Mouse (Mus musculus) CD4-positive, CD25-positive, alpha-beta regulatory T cell, adult 4 months (primary cell): ENCODE measurements around the gene Osgep. TPM values are rescaled to one million over a fixed set of nuclear protein-coding genes. Genes with fewer than 3 reads are reported as not detected.
"Not testable (repeated sequence)": the region's sequence is repeated elsewhere in the genome, so short reads cannot be mapped to it uniquely, and the experiment has no call there.

Experiments used
- ATAC-seq: one replicate; pipeline ENCODE4 v1.8.0; 2017
- polyA plus RNA-seq, 2 experiments: library from polyadenylated mRNA; unstranded; fragments of 100-300 nt; shearing (Covaris generic); gene quantifications; one replicate each; pipeline ENCODE4 v1.2.1; 2017

The Osgep gene
- polyA plus RNA-seq, 2 experiments from 2014 or later, result 85.3 to 100 TPM

DNA sequence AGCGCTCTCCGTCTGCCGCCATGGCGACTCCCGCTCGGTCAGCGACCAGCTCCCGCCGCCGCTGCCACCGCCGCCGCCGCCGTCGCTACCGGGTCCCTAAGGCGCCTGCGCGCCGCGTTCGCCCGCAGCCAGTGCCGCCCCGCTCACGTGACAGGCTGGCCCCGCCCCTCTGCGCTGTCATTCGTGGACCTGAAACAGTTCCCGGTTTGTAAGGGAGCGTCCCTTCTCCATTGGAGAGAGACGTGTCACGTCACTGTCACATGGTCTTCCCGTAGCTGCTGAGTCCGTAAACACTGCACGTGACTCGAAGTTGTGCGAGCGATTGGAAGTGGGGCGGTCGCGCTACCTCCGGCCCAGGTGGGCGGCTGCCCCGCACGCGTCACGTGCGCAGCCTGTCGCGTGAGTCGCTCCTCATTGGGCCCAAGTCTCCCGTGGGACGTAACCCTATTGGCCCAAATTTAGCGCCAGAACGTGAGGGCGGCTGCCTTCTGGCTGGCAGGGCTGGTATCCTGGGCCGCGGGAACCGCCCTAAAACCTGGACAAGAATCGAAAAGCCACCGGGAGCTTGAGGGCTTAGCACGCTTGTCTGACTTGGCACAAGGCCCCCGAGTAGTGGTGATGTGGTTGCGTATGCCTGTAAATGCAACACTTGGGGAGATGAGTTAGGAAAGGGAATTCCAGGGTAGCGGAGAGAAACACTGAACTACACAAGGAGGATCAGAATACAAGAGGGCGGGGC lies 6.2 kb upstream of the Osgep start, which contains the start of the genes Pip4p1 and Pnp:
Gene Pip4p1 (minus strand): TSS at position 103 of the 739 bp plus-strand sequence.
Gene Pnp (plus strand): TSS at position 329 of the 739 bp plus-strand sequence.
- peak; percentile 93 for ATAC-seq

DNA sequence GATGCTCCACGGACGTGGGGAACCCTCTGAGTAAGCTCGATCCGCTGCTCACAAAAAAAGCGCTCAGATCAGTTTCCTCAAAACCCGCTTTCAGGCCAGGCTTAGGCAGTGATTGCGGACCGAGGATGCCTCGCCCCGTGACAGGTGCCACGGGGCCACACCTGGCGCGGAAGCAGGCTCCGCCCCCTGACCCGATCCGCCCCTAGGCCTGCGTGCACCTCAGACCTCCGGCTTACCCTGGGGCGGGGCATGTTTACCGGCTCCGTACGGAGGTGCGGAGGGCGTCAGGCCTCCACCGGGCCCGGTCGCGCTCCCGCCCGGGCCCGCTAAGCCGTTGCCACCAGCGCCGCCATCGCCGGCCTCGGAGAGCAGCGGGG lies 5.7 kb upstream of the Osgep start:
- ATAC-seq, result peak; percentile 28

DNA sequence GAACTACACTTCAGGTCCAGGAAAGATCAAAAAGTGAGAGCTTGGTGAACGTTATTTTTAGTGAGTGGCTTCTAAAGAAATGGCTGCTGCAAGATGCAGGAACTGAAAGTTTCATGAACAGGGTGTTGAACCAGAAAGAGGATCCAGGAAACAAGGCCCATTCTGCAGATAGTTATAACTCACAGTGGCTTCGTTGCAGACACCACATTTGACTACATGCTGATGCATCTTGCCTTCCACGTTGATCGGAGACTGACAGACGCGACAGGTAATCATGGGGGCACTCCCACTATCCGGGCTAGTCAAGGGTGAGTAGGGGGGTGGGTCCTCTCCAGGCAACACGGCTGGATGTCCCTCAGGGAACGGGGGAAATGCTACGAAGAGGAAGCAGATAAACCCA lies 5.3 kb upstream of the Osgep start:
- no peak for ATAC-seq

- ATAC-seq, result no peak
Measured at GRCm38 (mm10) chr14:50927366-50927765, 2.7 kb upstream of the Osgep start.

GRCm38 (mm10) chr14:50925111-50925920 lies 623 bp upstream of the Osgep start:
- peak; percentile 24 for ATAC-seq

- ATAC-seq, result not testable (repeated sequence)
Measured at GRCm38 (mm10) chr14:50923437-50923836, 1.3 kb downstream of the Osgep start.

DNA sequence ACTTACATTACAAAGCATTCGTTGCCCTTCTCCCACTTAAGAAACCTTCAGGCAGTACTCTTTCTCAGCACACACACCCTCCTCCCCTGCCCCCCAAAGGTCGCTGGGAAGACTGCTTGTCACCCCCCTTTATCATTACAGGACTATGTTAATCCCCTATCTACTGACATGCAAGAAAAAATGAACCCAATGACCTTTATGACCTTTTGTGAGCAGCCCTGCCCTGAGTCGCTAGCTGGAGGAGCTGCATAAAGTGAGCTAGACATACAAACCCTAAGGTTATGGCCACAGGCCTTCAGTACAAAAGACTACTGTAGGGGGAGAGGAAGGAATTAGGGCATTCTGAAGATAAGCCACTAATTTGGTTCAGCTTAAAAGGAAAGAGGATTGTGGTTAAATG lies 13.3 kb downstream of the Osgep start:
- no peak for ATAC-seq

DNA sequence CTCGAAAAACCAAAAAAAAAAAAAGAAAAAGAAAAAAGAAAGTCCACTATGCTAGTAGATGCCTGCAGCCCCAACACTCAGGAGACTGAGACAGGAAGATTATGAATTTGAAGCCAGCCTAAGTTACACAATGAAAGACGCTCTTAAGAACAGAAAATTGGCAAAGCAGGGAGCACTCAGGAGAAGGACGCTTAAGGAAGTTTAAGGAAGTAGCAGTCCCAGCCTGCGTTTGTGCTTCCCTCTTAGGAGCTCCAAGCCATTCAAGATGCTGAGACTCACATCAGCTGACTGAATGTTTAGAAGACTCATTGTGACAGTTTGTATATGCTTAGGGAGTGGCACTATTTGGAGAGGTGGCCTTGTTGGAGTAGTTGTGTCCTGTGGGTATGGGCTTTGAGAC lies 16.6 kb downstream of the Osgep start:
- no peak for ATAC-seq

GRCm38 (mm10) chr14:50905327-50905726 lies 19.4 kb downstream of the Osgep start:
- not testable (repeated sequence) for ATAC-seq

- no peak for ATAC-seq
Measured at GRCm38 (mm10) chr14:50904828-50905129, 19.9 kb downstream of the Osgep start.

GRCm38 (mm10) chr14:50903973-50904827 lies 20.5 kb downstream of the Osgep start:
- no peak for ATAC-seq

DNA sequence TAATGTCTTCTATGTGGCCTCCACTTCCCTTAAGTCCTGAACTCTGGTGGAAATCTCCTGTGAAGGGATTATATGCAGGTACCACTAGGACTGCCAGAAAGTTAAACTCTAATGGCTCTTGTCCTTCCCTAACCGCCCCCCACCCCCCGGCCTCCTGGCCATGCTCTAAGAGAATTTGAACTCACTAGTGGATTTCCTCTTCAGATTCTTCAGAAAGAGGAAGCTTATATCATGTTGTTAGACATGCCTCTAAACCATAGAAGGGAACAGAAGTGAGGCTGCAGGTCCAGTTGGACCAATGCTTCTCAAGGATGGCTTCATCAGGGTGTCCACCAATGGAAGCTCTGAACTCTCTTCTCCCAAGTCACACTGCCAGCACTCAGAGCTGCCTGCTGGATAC lies 26.7 kb downstream of the Osgep start:
- not testable (repeated sequence) for ATAC-seq

GRCm38 (mm10) chr14:50897374-50897765 lies 27.3 kb downstream of the Osgep start, which contains the start of gene Klhl33:
Klhl33 (minus strand) TSS chr14:50897507.
- ATAC-seq, result no peak

DNA sequence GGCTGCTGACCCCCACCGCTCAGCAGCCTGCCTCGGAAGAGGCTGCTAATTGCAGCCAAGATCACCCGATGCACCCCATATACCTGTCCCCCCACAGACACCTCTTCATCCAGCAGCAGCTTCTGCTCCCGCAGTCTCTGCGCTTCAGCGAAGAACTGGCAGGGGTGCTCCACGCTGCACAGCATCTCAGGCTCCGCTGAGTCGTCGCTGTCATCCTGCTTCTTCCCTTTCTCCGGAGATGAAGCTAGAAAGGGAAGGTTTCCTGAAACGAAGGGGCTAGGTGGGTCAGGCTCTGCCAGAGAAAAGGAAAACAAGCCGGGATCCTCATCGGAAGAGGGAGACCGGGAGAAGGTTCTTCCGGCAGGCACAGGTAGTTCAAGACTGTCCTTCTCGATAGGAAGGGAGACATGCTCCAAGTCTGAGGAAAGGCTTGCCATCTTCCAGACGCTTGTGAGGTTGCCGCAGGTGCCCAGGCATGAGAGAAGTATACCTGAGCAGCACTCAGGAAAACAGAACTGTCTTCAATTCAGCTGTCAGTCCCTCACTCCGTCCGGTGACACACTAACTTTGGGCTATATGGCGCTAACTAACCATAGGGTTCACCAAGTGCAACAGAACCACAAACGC lies 27.8 kb downstream of the Osgep start:
- no peak for ATAC-seq

GRCm38 (mm10) chr14:50895985-50896746 lies 28.5 kb downstream of the Osgep start:
- no peak for ATAC-seq

DNA sequence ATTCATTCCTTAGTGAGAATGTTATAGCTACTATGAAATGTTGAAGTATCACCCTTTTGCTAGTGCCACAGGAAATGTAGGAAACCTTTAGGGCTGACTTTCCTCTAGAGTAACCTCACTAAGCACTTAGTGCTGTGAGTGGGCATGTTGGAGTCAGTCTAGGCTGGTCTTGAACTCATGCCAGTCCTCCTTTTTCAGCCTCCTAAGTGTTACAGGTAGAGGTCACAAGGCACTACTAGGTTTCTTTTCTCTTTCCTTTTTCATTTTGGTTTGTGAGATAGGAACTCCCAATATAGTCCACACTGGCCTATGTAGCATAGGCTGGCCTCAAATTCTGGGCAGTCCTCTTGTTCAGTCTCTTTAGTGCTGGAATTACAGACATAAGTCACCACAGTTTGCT lies 29.3 kb downstream of the Osgep start:
- ATAC-seq, result no peak

- no peak for ATAC-seq
Measured at GRCm38 (mm10) chr14:50892541-50893459, 31.9 kb downstream of the Osgep start.

- no peak for ATAC-seq
Measured at GRCm38 (mm10) chr14:50892091-50892490, 32.6 kb downstream of the Osgep start.

- ATAC-seq, result no peak
Measured at GRCm38 (mm10) chr14:50891621-50892020, 33.1 kb downstream of the Osgep start.

- ATAC-seq, result no peak
Measured at GRCm38 (mm10) chr14:50876236-50876950, 48.3 kb downstream of the Osgep start.
